ENCODE assay signal across 9 mouse cellular contexts in genomic region chr3:87765631-87766283, GRCm38 (mm10). TPM values are rescaled to one million over a fixed set of nuclear protein-coding genes. Genes with fewer than 3 reads are reported as not detected.
DNase-seq lines count a peak whose midpoint lies in the region; ATAC-seq and TF ChIP-seq lines count a peak whose summit lies in the region.
"Had no signal": no experiment of that assay in that cellular context is flagged by ENCODE, and none has a peak within 500 bp of the region (broad histone marks: within the 10 kb centered on the region; RNA-seq: fewer than 3 reads in every experiment).

No protein-coding gene starts in this region.

- H3K27me3 ChIP-seq in forebrain, embryonic 10.5 days (ENCODE audit: poor library complexity, severe bottlenecking), result peaks cover 75% of the 10 kb centered on the region
- H3K27me3 ChIP-seq in forebrain, embryonic 14.5 days (replicated peaks; ENCODE audit: control insufficient read depth, insufficient read depth, low read length), result peaks cover 23% of the 10 kb centered on the region
- H3K27me3 ChIP-seq in lung, postnatal 0 days (replicated peaks; ENCODE audit: insufficient read depth, low read length), result no peaks in the 10 kb centered on the region
- H3K27me3 ChIP-seq in hindbrain, postnatal 0 days (ENCODE audit: insufficient read depth, low read length), result peaks cover 4% of the 10 kb centered on the region; the same call in 1 of the 2 replicates
- peaks cover 53% of the 10 kb centered on the region for H3K27me3 ChIP-seq in neural tube, embryonic 15.5 days (replicated peaks)
- peaks cover 13% of the 10 kb centered on the region; the same call in 1 of the 2 replicates for H3K27me3 ChIP-seq in forebrain, postnatal 0 days (ENCODE audit: insufficient read depth, low read length)

- TF ChIP-seq CTCF in lung, postnatal 0 days (IDR thresholded peaks at IDR 0.05), result no peak
- no peak for TF ChIP-seq CTCF in lung, adult 2 months (IDR thresholded peaks at IDR 0.05; ENCODE audit: insufficient read depth, low read length)
- no peak for TF ChIP-seq CTCF in hindbrain, postnatal 0 days (IDR thresholded peaks at IDR 0.05; ENCODE audit: low read depth)
- no peak for TF ChIP-seq CTCF in forebrain, postnatal 0 days (IDR thresholded peaks at IDR 0.05; ENCODE audit: low read depth)

- H3K36me3 ChIP-seq in forebrain, embryonic 10.5 days (replicated peaks), result no peaks in the 10 kb centered on the region
- H3K36me3 ChIP-seq in forebrain, embryonic 14.5 days (ENCODE audit: control insufficient read depth, insufficient read depth, low read length), result no peaks in the 10 kb centered on the region
- H3K36me3 ChIP-seq in lung, postnatal 0 days (ENCODE audit: insufficient read depth, low read length), result no peaks in the 10 kb centered on the region
- no peaks in the 10 kb centered on the region for H3K36me3 ChIP-seq in hindbrain, postnatal 0 days (ENCODE audit: insufficient read depth, low read length)
- no peaks in the 10 kb centered on the region for H3K36me3 ChIP-seq in neural tube, embryonic 15.5 days
- H3K36me3 ChIP-seq in forebrain, postnatal 0 days (ENCODE audit: insufficient read depth), result no peaks in the 10 kb centered on the region

- H3K27ac ChIP-seq in forebrain, embryonic 10.5 days, result peak overlapping the region; percentile 75
- H3K27ac ChIP-seq in forebrain, embryonic 14.5 days (ENCODE audit: low read depth, low read length), result no peak overlapping the region
- peak overlapping the region; percentile 80 for H3K27ac ChIP-seq in lung, postnatal 0 days (ENCODE audit: low read length)
- peak overlapping the region; percentile 15; the same call in 1 of the 2 replicates for H3K27ac ChIP-seq in hindbrain, postnatal 0 days
- H3K27ac ChIP-seq in neural tube, embryonic 15.5 days (replicated peaks), result no peak overlapping the region; the same call in 1 of the 2 replicates
- H3K27ac ChIP-seq in forebrain, postnatal 0 days (ENCODE audit: low read depth, low read length), result no peak overlapping the region

- peaks cover 76% of the 10 kb centered on the region for H3K4me1 ChIP-seq in forebrain, embryonic 10.5 days
- no peaks in the 10 kb centered on the region for H3K4me1 ChIP-seq in forebrain, embryonic 14.5 days (ENCODE audit: control insufficient read depth, insufficient read depth, low read length)
- peaks cover 7% of the 10 kb centered on the region for H3K4me1 ChIP-seq in lung, postnatal 0 days (ENCODE audit: insufficient read depth, low read depth, low read length)
- peaks cover 15% of the 10 kb centered on the region for H3K4me1 ChIP-seq in lung, adult 2 months (ENCODE audit: control insufficient read depth, insufficient read depth, low read length)
- no peaks in the 10 kb centered on the region; the same call in 1 of the 2 replicates for H3K4me1 ChIP-seq in hindbrain, postnatal 0 days (ENCODE audit: insufficient read depth, low read length)
- H3K4me1 ChIP-seq in neural tube, embryonic 15.5 days, result peaks cover 14% of the 10 kb centered on the region
- H3K4me1 ChIP-seq in forebrain, postnatal 0 days (ENCODE audit: insufficient read depth), result no peaks in the 10 kb centered on the region

- no peak for DNase-seq in forebrain, embryonic 10.5 days (ENCODE audit: extremely low spot score, low spot score)
- DNase-seq in forebrain, embryonic 14.5 days (ENCODE audit: low spot score), result no peak
- DNase-seq in lung, postnatal 0 days (ENCODE audit: low spot score), result no peak
- DNase-seq in lung, adult 2 months, result no peak
- no peak for DNase-seq in hindbrain, postnatal 0 days (ENCODE audit: low spot score)
- no peak for DNase-seq in cerebellum, adult 9-11 months
- DNase-seq in forebrain, postnatal 0 days, result no peak

- ATAC-seq in forebrain, embryonic 14.5 days, result no peak
- no peak for ATAC-seq in lung, postnatal 0 days
- ATAC-seq in hindbrain, postnatal 0 days, result no peak
- ATAC-seq in neural tube, embryonic 15.5 days (ENCODE audit: low FRiP score), result no peak
- no peak for ATAC-seq in forebrain, postnatal 0 days
- ATAC-seq: midbrain, embryonic 16.5 days had no signal

- no peak overlapping the region for H3K9ac ChIP-seq in forebrain, embryonic 14.5 days (ENCODE audit: low read length)
- H3K9ac ChIP-seq in lung, postnatal 0 days (replicated peaks; ENCODE audit: low read depth), result no peak overlapping the region
- no peak overlapping the region for H3K9ac ChIP-seq in hindbrain, postnatal 0 days (replicated peaks; ENCODE audit: low read length)
- no peak overlapping the region for H3K9ac ChIP-seq in neural tube, embryonic 15.5 days (replicated peaks)
- no peak overlapping the region for H3K9ac ChIP-seq in forebrain, postnatal 0 days

- no peak overlapping the region for H3K4me3 ChIP-seq in forebrain, embryonic 10.5 days
- H3K4me3 ChIP-seq in forebrain, embryonic 14.5 days (ENCODE audit: low read depth, low read length), result no peak overlapping the region
- H3K4me3 ChIP-seq in lung, postnatal 0 days (ENCODE audit: low read depth, low read length), result no peak overlapping the region
- no peak overlapping the region for H3K4me3 ChIP-seq in lung, adult 2 months (replicated peaks; ENCODE audit: extremely low read depth, low read depth, low read length)
- H3K4me3 ChIP-seq in hindbrain, postnatal 0 days (ENCODE audit: low read length), result no peak overlapping the region
- no peak overlapping the region for H3K4me3 ChIP-seq in neural tube, embryonic 15.5 days (replicated peaks)
- H3K4me3 ChIP-seq in forebrain, postnatal 0 days (ENCODE audit: low read depth, low read length), result no peak overlapping the region

- WGBS in forebrain, embryonic 10.5 days, result 66% methylated on average over 5 of the region's 5 CpGs
- 69% methylated on average over 5 of the region's 5 CpGs for WGBS in forebrain, embryonic 14.5 days
- 66% methylated on average over 5 of the region's 5 CpGs for WGBS in lung, postnatal 0 days
- 75% methylated on average over 5 of the region's 5 CpGs for WGBS in lung, adult 2 months
- 86% methylated on average over 5 of the region's 5 CpGs for WGBS in hindbrain, postnatal 0 days
- 74% methylated on average over 5 of the region's 5 CpGs for WGBS in neural tube, embryonic 15.5 days
- 73% methylated on average over 5 of the region's 5 CpGs for WGBS in forebrain, postnatal 0 days

- TF ChIP-seq POLR2A in lung, adult 2 months (IDR thresholded peaks at IDR 0.05; ENCODE audit: borderline replicate concordance, extremely low read depth, low read depth, low read length), result no peak

- TF ChIP-seq EP300 in lung, postnatal 0 days (IDR thresholded peaks at IDR 0.05), result no peak

- no peak overlapping the region for H3K4me2 ChIP-seq in forebrain, embryonic 14.5 days (ENCODE audit: low read length)
- H3K4me2 ChIP-seq in lung, postnatal 0 days (replicated peaks; ENCODE audit: low read depth, low read length), result peak overlapping the region; percentile 54; the same call in 1 of the 2 replicates
- no peak overlapping the region for H3K4me2 ChIP-seq in hindbrain, postnatal 0 days (ENCODE audit: low read depth, low read length)
- peak overlapping the region; percentile 50; the same call in 1 of the 2 replicates for H3K4me2 ChIP-seq in neural tube, embryonic 15.5 days
- no peak overlapping the region for H3K4me2 ChIP-seq in forebrain, postnatal 0 days (ENCODE audit: low read depth)

- no peaks in the 10 kb centered on the region for H3K9me3 ChIP-seq in forebrain, embryonic 10.5 days
- H3K9me3 ChIP-seq in forebrain, embryonic 14.5 days (replicated peaks; ENCODE audit: control insufficient read depth, low read length), result no peaks in the 10 kb centered on the region
- H3K9me3 ChIP-seq in lung, postnatal 0 days (ENCODE audit: low read length), result no peaks in the 10 kb centered on the region
- H3K9me3 ChIP-seq in hindbrain, postnatal 0 days (ENCODE audit: low read length), result no peaks in the 10 kb centered on the region
- H3K9me3 ChIP-seq in neural tube, embryonic 15.5 days (replicated peaks), result no peaks in the 10 kb centered on the region
- no peaks in the 10 kb centered on the region for H3K9me3 ChIP-seq in forebrain, postnatal 0 days (ENCODE audit: low read length)

RNA-seq across cellular contexts. Expression of gene Lrrc71, which starts 17.3 kb away (rescaled TPM):
- 0.31 and 0.32 TPM in 2 replicates for polyA plus RNA-seq in forebrain, embryonic 10.5 days (2016; fragmentation: Nextera tagmentation; extraction: Ambion mirVana)
- 0.13 and 0.62 TPM in 2 replicates for polyA plus RNA-seq in forebrain, embryonic 14.5 days (2014; fragmentation: Nextera tagmentation; extraction: Ambion mirVana)
- polyA plus RNA-seq in lung, postnatal 0 days (2015; fragmentation: Nextera tagmentation; extraction: Ambion mirVana), result 8.9 and 9.3 TPM in 2 replicates
- polyA plus RNA-seq in lung, adult 2 months (2012; rRNA removed), result 9.5 and 15.4 TPM in 2 replicates
- 0.40 and 4.4 TPM in 2 replicates for total RNA-seq in hindbrain, postnatal 0 days (2014; rRNA removed)
- 0.77 and 1.2 TPM in 2 replicates for polyA plus RNA-seq in hindbrain, postnatal 0 days (2015; fragmentation: Nextera tagmentation; extraction: Ambion mirVana)
- 0.44 and 1.0 TPM in 2 replicates for polyA plus RNA-seq in neural tube, embryonic 15.5 days (2015; fragmentation: Nextera tagmentation; extraction: Ambion mirVana)
- 2.2 and 3.0 TPM in 2 replicates for total RNA-seq in forebrain, postnatal 0 days (2014; rRNA removed)
- polyA plus RNA-seq in forebrain, postnatal 0 days (2015; fragmentation: Nextera tagmentation; extraction: Ambion mirVana), result 0.77 and 1.6 TPM in 2 replicates

RNA-seq across cellular contexts. Expression of gene Ntrk1, which starts 29.2 kb away (rescaled TPM):
- 0.38 and 0.46 TPM in 2 replicates for polyA plus RNA-seq in forebrain, embryonic 10.5 days (2016; fragmentation: Nextera tagmentation; extraction: Ambion mirVana)
- polyA plus RNA-seq in forebrain, embryonic 14.5 days (2014; fragmentation: Nextera tagmentation; extraction: Ambion mirVana), result 0.74 and 0.94 TPM in 2 replicates
- 4.1 and 4.2 TPM in 2 replicates for polyA plus RNA-seq in lung, postnatal 0 days (2015; fragmentation: Nextera tagmentation; extraction: Ambion mirVana)
- polyA plus RNA-seq in lung, adult 2 months (2012; rRNA removed), result 0.56 and 0.87 TPM in 2 replicates
- total RNA-seq in hindbrain, postnatal 0 days (2014; rRNA removed), result 3.2 and 4.8 TPM in 2 replicates
- polyA plus RNA-seq in hindbrain, postnatal 0 days (2015; fragmentation: Nextera tagmentation; extraction: Ambion mirVana), result 5.2 and 5.4 TPM in 2 replicates
- polyA plus RNA-seq in neural tube, embryonic 15.5 days (2015; fragmentation: Nextera tagmentation; extraction: Ambion mirVana), result 41.2 and 50.1 TPM in 2 replicates
- total RNA-seq in forebrain, postnatal 0 days (2014; rRNA removed), result 1.5 and 2.2 TPM in 2 replicates
- polyA plus RNA-seq in forebrain, postnatal 0 days (2015; fragmentation: Nextera tagmentation; extraction: Ambion mirVana), result 1.7 and 2.9 TPM in 2 replicates

RNA-seq across cellular contexts. Expression of gene Insrr, which starts 31.0 kb away (rescaled TPM):
- polyA plus RNA-seq in forebrain, embryonic 10.5 days (2016; fragmentation: Nextera tagmentation; extraction: Ambion mirVana), result 0.06 and 0.14 TPM in 2 replicates
- 0.62 and 0.66 TPM in 2 replicates for polyA plus RNA-seq in forebrain, embryonic 14.5 days (2014; fragmentation: Nextera tagmentation; extraction: Ambion mirVana)
- polyA plus RNA-seq in lung, postnatal 0 days (2015; fragmentation: Nextera tagmentation; extraction: Ambion mirVana), result 0.02 and 0.12 TPM in 2 replicates
- polyA plus RNA-seq in lung, adult 2 months (2012; rRNA removed), result 0.19 and 0.66 TPM in 2 replicates
- total RNA-seq in hindbrain, postnatal 0 days (2014; rRNA removed), result 0.78 and 0.90 TPM in 2 replicates
- polyA plus RNA-seq in hindbrain, postnatal 0 days (2015; fragmentation: Nextera tagmentation; extraction: Ambion mirVana), result 0.33 and 0.44 TPM in 2 replicates
- polyA plus RNA-seq in neural tube, embryonic 15.5 days (2015; fragmentation: Nextera tagmentation; extraction: Ambion mirVana), result 1.1 and 2.0 TPM in 2 replicates
- 0.54 and 8.7 TPM in 2 replicates for total RNA-seq in forebrain, postnatal 0 days (2014; rRNA removed)
- 0.23 TPM in 2 replicates for polyA plus RNA-seq in forebrain, postnatal 0 days (2015; fragmentation: Nextera tagmentation; extraction: Ambion mirVana)

RNA-seq across cellular contexts. Expression of gene Pear1, which starts 58.3 kb away (rescaled TPM):
- 10.7 and 11.2 TPM in 2 replicates for polyA plus RNA-seq in forebrain, embryonic 10.5 days (2016; fragmentation: Nextera tagmentation; extraction: Ambion mirVana)
- 5.2 and 6.0 TPM in 2 replicates for polyA plus RNA-seq in forebrain, embryonic 14.5 days (2014; fragmentation: Nextera tagmentation; extraction: Ambion mirVana)
- 20.8 and 21.4 TPM in 2 replicates for polyA plus RNA-seq in lung, postnatal 0 days (2015; fragmentation: Nextera tagmentation; extraction: Ambion mirVana)
- 87.2 and 112 TPM in 2 replicates for polyA plus RNA-seq in lung, adult 2 months (2012; rRNA removed)
- total RNA-seq in hindbrain, postnatal 0 days (2014; rRNA removed), result 19.4 and 22.7 TPM in 2 replicates
- 6.4 and 7.4 TPM in 2 replicates for polyA plus RNA-seq in hindbrain, postnatal 0 days (2015; fragmentation: Nextera tagmentation; extraction: Ambion mirVana)
- 9.1 and 13.4 TPM in 2 replicates for polyA plus RNA-seq in neural tube, embryonic 15.5 days (2015; fragmentation: Nextera tagmentation; extraction: Ambion mirVana)
- 10.4 and 12.3 TPM in 2 replicates for total RNA-seq in forebrain, postnatal 0 days (2014; rRNA removed)
- polyA plus RNA-seq in forebrain, postnatal 0 days (2015; fragmentation: Nextera tagmentation; extraction: Ambion mirVana), result 4.3 and 4.9 TPM in 2 replicates

Comparison
In these comparisons a context has a peak if more than half of its experiments do, and no peak if none do; other contexts are left out.
1. H3K27ac ChIP-seq: peak in forebrain, embryonic 10.5 days (single experiment), lung, postnatal 0 days (single experiment) and hindbrain, postnatal 0 days (single experiment); none in forebrain, embryonic 14.5 days (single experiment), neural tube, embryonic 15.5 days (single experiment) and forebrain, postnatal 0 days (single experiment).
2. H3K4me2 ChIP-seq: peak in lung, postnatal 0 days (single experiment) and neural tube, embryonic 15.5 days (single experiment); none in forebrain, embryonic 14.5 days (single experiment), hindbrain, postnatal 0 days (single experiment) and forebrain, postnatal 0 days (single experiment).